Mouse (Mus musculus) E14TG2a.4 (cell line): ENCODE measurements around the gene Tmem189.

Source experiments
- H3K27me3 ChIP-seq: 2 replicates; pipeline ENCODE4 v1.6.1; 2014; ENCODE audit warnings: low read length, control low read depth; ENCODE audit not compliant: insufficient read depth
- H3K36me3 ChIP-seq: 2 replicates; pipeline ENCODE4 v1.6.1; 2014; ENCODE audit warnings: low read length, control low read depth; ENCODE audit not compliant: insufficient read depth
- H3K4me1 ChIP-seq: replicated peaks from 2 replicates; pipeline ENCODE4 v1.6.1; 2014; ENCODE audit warnings: low read depth, low read length, control low read depth
- H3K4me3 ChIP-seq: replicated peaks from 2 replicates; pipeline ENCODE4 v1.5.1; 2014; ENCODE audit warnings: mild to moderate bottlenecking, low read length
- H3K9me3 ChIP-seq: 2 replicates; pipeline ENCODE4 v1.6.1; 2014; ENCODE audit warnings: low read length, control low read depth
- CTCF ChIP-seq: conservative IDR thresholded peaks from 2 replicates; pipeline ENCODE4 v1.5.1; 2014; ENCODE audit warnings: low read length
- NANOG ChIP-seq: IDR thresholded peaks from 2 replicates; pipeline ENCODE4 v1.6.1; 2014; ENCODE audit warnings: borderline replicate concordance, low read length, mixed read lengths
- POU5F1 ChIP-seq: IDR thresholded peaks from 2 replicates; pipeline ENCODE4 v1.6.1; 2014; ENCODE audit warnings: low read length, borderline replicate concordance

The Tmem189 gene

GRCm38 (mm10) chr2:167631591-167632448, 57.8 kb downstream of the Tmem189 start, which contains the start of gene Ube2v1:
Gene Ube2v1 (minus strand): TSS chr2:167632095.
- no peak for TF ChIP-seq CTCF
- TF ChIP-seq POU5F1 = no peak
- no peak for TF ChIP-seq NANOG
- no peaks in the 10 kb centered on the region for H3K9me3 ChIP-seq
- H3K27me3 ChIP-seq = no peaks in the 10 kb centered on the region
- peak within 1 kb of the TSS; percentile 89 for H3K4me3 ChIP-seq
- H3K4me1 ChIP-seq = peaks cover 69% of the 10 kb centered on the region
- peaks cover 37% of the 10 kb centered on the region for H3K36me3 ChIP-seq

GRCm38 (mm10) chr2:167631181-167631590, 58.4 kb downstream of the Tmem189 start:
- H3K27me3 ChIP-seq = no peaks in the 10 kb centered on the region
- no peak for TF ChIP-seq NANOG
- no peak for TF ChIP-seq CTCF
- TF ChIP-seq POU5F1 = no peak
- H3K36me3 ChIP-seq = peaks cover 39% of the 10 kb centered on the region
- peak overlapping the region; percentile 89 for H3K4me3 ChIP-seq
- H3K4me1 ChIP-seq = peaks cover 71% of the 10 kb centered on the region
- H3K9me3 ChIP-seq = no peaks in the 10 kb centered on the region

- no peaks in the 10 kb centered on the region for H3K9me3 ChIP-seq
- peak overlapping the region; percentile 89 for H3K4me3 ChIP-seq
- peaks cover 79% of the 10 kb centered on the region for H3K4me1 ChIP-seq
- TF ChIP-seq POU5F1 (no peak), NANOG (no peak), CTCF (no peak)
- H3K27me3 ChIP-seq = no peaks in the 10 kb centered on the region
- H3K36me3 ChIP-seq = peaks cover 43% of the 10 kb centered on the region
These were observed 59.2 kb downstream of the Tmem189 start for GRCm38 (mm10) chr2:167630421-167630820.

GRCm38 (mm10) chr2:167629665-167630209, 59.9 kb downstream of the Tmem189 start:
- Histone ChIP-seq H3K4me1 (peaks cover 84% of the 10 kb centered on the region), H3K9me3 (no peaks in the 10 kb centered on the region), H3K36me3 (peaks cover 47% of the 10 kb centered on the region), H3K27me3 (no peaks in the 10 kb centered on the region), H3K4me3 (peak overlapping the region; percentile 89; the same call in 1 of the 2 replicates)
- TF ChIP-seq NANOG (no peak), CTCF (no peak), POU5F1 (no peak)

- TF ChIP-seq CTCF (no peak), NANOG (no peak), POU5F1 (no peak)
- no peaks in the 10 kb centered on the region for H3K27me3 ChIP-seq
- peaks cover 81% of the 10 kb centered on the region for H3K4me1 ChIP-seq
- H3K4me3 ChIP-seq = no peak overlapping the region
- no peaks in the 10 kb centered on the region for H3K9me3 ChIP-seq
- peaks cover 50% of the 10 kb centered on the region for H3K36me3 ChIP-seq
These were observed 60.8 kb downstream of the Tmem189 start for GRCm38 (mm10) chr2:167628872-167629271.

GRCm38 (mm10) chr2:167627019-167627418, 62.6 kb downstream of the Tmem189 start:
- TF ChIP-seq POU5F1 = no peak
- TF ChIP-seq NANOG = no peak
- TF ChIP-seq CTCF = no peak
- H3K36me3 ChIP-seq = peaks cover 65% of the 10 kb centered on the region
- H3K4me1 ChIP-seq = peaks cover 81% of the 10 kb centered on the region
- no peaks in the 10 kb centered on the region for H3K27me3 ChIP-seq
- no peak overlapping the region for H3K4me3 ChIP-seq
- no peaks in the 10 kb centered on the region for H3K9me3 ChIP-seq

GRCm38 (mm10) chr2:167625670-167626069, 64.0 kb downstream of the Tmem189 start:
- Histone ChIP-seq H3K9me3 (no peaks in the 10 kb centered on the region), H3K27me3 (no peaks in the 10 kb centered on the region), H3K36me3 (peaks cover 74% of the 10 kb centered on the region), H3K4me1 (peaks cover 91% of the 10 kb centered on the region), H3K4me3 (no peak overlapping the region)
- no peak for TF ChIP-seq NANOG
- TF ChIP-seq POU5F1 = no peak
- no peak for TF ChIP-seq CTCF

- Histone ChIP-seq H3K4me3 (no peak overlapping the region), H3K36me3 (peaks cover 70% of the 10 kb centered on the region), H3K9me3 (no peaks in the 10 kb centered on the region), H3K27me3 (no peaks in the 10 kb centered on the region), H3K4me1 (peaks cover 91% of the 10 kb centered on the region)
- TF ChIP-seq NANOG (no peak), CTCF (no peak), POU5F1 (no peak)
These were observed 65.1 kb downstream of the Tmem189 start for GRCm38 (mm10) chr2:167624368-167625075.
